Mouse (Mus musculus) spleen, adult 2 months (tissue): Measurements from ENCODE around the gene Polr3e. TPM values are rescaled to one million over a fixed set of nuclear protein-coding genes. Genes with fewer than 3 reads are reported as not detected.

Experiments used
- DNase-seq, 2 experiments: peaks; one replicate each; pipeline versions ENCODE4 v3.0.0 to v3.0.0-alpha.2; 2012 to 2021; ENCODE audit warnings: low spot score in 2 of 2, low read depth in 1 of 2
- H3K27ac ChIP-seq: fragments of 200-500 bp; 2 replicates; pipeline ENCODE4 v1.5.1; 2012; ENCODE audit warnings: low read length, inconsistent platforms; ENCODE audit not compliant: insufficient read depth
- H3K27me3 ChIP-seq: fragments of 200-500 bp; 2 replicates; pipeline ENCODE4 v1.6.1; 2012; ENCODE audit warnings: mild to moderate bottlenecking, moderate library complexity, low read length, inconsistent platforms; ENCODE audit not compliant: control insufficient read depth, insufficient read depth
- H3K36me3 ChIP-seq: fragments of 200-500 bp; 2 replicates; pipeline ENCODE4 v1.6.1; 2012; ENCODE audit warnings: mild to moderate bottlenecking, low read length, inconsistent platforms; ENCODE audit not compliant: control insufficient read depth, insufficient read depth
- H3K4me1 ChIP-seq: fragments of 200-500 bp; 2 replicates; pipeline ENCODE4 v1.6.1; 2011; ENCODE audit warnings: inconsistent platforms; ENCODE audit not compliant: control insufficient read depth, insufficient read depth, insufficient read length
- H3K4me3 ChIP-seq: fragments of 200-500 bp; 2 replicates; pipeline ENCODE4 v1.5.1; 2011; ENCODE audit warnings: mild to moderate bottlenecking, inconsistent platforms; ENCODE audit not compliant: insufficient read depth, insufficient read length; ENCODE audit errors: extremely low read depth
- CTCF ChIP-seq: fragments of 200-500 bp; IDR thresholded peaks from 2 replicates; pipeline ENCODE4 v1.5.1; 2011; ENCODE audit warnings: mild to moderate bottlenecking, inconsistent platforms; ENCODE audit not compliant: insufficient read depth, insufficient read length, insufficient replicate concordance; ENCODE audit errors: extremely low read depth
- POLR2A ChIP-seq: fragments of 200-500 bp; IDR thresholded peaks from 2 replicates; pipeline ENCODE4 v1.6.1; 2011; ENCODE audit warnings: low read depth, low read length, inconsistent platforms
- WGBS: fragments of 180-500 bp; shearing (Covaris S2); methylation state at CpG from one replicate; pipeline ENCODE4 v1.1.7; 2018; 5-methylcytosine and 5-hydroxymethylcytosine counted together
- polyA plus RNA-seq: library from polyadenylated mRNA; depleted of rRNA; stranded (reverse); fragments of >200 nt; gene quantifications from 2 replicates; pipeline ENCODE4 v1.2.3, GENCODE M21; 2012

The Polr3e gene
- polyA plus RNA-seq, 1 experiment, result 14.2 TPM

GRCm38 (mm10) chr7:120913332-120913731 lies 4.2 kb upstream of the Polr3e start:
- TF ChIP-seq POLR2A (no peak), CTCF (no peak)
- Histone ChIP-seq H3K4me3 (no peak overlapping the region), H3K36me3 (no peaks in the 10 kb centered on the region), H3K27me3 (no peaks in the 10 kb centered on the region), H3K27ac (no peak overlapping the region), H3K4me1 (no peaks in the 10 kb centered on the region)
- no peak for DNase-seq
- WGBS, result 39% methylated on average over 1 of the region's 1 CpGs

DNA sequence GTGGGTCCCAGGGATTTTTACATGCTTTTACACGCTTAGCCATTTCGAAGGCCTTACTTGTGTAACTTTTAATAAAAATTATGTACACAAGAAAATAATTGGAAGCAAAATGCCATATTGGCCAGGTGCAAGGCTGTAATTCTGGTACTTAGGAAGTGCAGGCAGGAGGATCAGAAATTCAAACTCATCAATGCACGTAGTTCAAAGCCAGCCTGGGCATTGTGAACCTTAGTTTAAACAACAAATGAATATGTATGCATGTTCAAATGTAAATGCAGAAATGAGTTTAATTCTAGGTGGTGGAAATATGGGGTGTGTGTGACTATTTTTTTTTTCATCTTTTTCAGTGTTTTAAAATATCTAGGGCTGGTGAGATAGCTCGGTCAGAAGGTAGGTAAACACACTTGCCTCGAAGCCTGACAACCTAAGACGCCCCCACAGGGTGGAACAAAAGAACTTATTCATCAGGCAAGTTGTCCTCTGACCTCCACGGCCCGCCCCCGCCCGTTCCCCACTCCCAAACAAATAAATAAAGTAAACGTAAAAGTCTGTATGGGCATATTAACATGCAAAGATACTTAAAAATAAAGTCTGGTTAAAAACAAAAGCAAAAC lies 1.2 kb upstream of the Polr3e start:
- Histone ChIP-seq H3K4me3 (no peak overlapping the region), H3K27ac (no peak overlapping the region), H3K36me3 (no peaks in the 10 kb centered on the region), H3K4me1 (no peaks in the 10 kb centered on the region), H3K27me3 (no peaks in the 10 kb centered on the region)
- DNase-seq, result no peak
- no peak for TF ChIP-seq POLR2A
- TF ChIP-seq CTCF, result no peak
- 70% methylated on average over 11 of the region's 11 CpGs for WGBS

- 3% methylated on average over 12 of the region's 12 CpGs for WGBS
- Histone ChIP-seq H3K27me3 (no peaks in the 10 kb centered on the region), H3K36me3 (no peaks in the 10 kb centered on the region), H3K4me3 (peak overlapping the region; percentile 83), H3K27ac (no peak overlapping the region), H3K4me1 (no peaks in the 10 kb centered on the region)
- TF ChIP-seq POLR2A (no peak), CTCF (no peak)
- DNase-seq, result no peak
These were observed 309 bp upstream of the Polr3e start for GRCm38 (mm10) chr7:120917279-120917591.

DNA sequence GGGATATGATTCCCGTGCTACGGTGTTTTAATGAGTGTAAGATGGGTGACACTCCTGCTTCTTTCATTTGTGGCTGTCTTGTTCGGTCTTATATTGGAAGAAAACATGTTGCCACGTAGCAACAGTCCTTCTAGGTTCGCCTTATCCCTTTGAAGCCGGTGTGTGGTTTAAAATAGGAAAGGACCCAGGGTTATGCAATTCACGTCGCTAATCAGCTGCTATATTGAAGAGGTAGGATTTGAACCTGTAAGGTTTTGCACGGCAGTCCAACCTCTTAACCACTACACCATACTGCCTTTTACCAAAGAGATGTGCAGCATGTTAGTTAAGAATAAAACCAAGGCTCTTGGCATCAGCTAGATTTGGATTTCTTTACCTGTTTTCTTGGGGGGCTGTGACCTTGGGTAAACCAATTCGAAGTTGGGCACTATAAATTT lies 1.0 kb downstream of the Polr3e start:
- Histone ChIP-seq H3K4me1 (no peaks in the 10 kb centered on the region), H3K36me3 (no peaks in the 10 kb centered on the region), H3K27me3 (no peaks in the 10 kb centered on the region), H3K4me3 (peak overlapping the region; percentile 83), H3K27ac (peak overlapping the region; percentile 72)
- 3% methylated on average over 10 of the region's 10 CpGs for WGBS
- DNase-seq, result peak; percentile 63 to 88
- TF ChIP-seq POLR2A (no peak), CTCF (no peak)

DNA sequence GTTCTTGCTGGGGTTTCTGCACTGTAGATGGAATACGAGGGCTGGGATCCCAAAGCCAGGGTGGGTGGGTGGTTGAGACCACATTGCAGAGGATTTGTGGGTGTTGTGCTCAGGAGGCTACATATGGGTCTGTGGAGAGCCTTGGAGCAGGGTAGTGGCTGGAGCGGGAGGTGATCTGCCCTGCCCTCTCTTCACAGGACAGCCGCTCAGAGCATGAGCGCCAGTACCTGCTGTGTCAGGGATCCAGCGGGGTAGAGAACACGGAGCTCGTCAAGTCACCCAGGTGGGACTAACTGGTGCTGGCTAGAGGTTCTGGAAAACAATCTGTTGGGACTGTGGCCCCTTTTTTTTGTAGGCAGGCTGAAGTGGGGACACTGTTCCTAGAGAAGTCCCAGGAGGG lies 15.6 kb downstream of the Polr3e start:
- H3K27me3 ChIP-seq, result no peaks in the 10 kb centered on the region
- DNase-seq, result no peak
- no peak overlapping the region for H3K4me3 ChIP-seq
- 96% methylated on average over 7 of the region's 7 CpGs for WGBS
- H3K36me3 ChIP-seq, result peaks cover 51% of the 10 kb centered on the region
- no peaks in the 10 kb centered on the region for H3K4me1 ChIP-seq
- TF ChIP-seq CTCF (no peak), POLR2A (no peak)
- no peak overlapping the region for H3K27ac ChIP-seq

- no peak overlapping the region for H3K4me3 ChIP-seq
- 91% methylated on average over 5 of the region's 5 CpGs for WGBS
- no peaks in the 10 kb centered on the region for H3K27me3 ChIP-seq
- DNase-seq, result no peak
- no peak overlapping the region for H3K27ac ChIP-seq
- H3K4me1 ChIP-seq, result no peaks in the 10 kb centered on the region
- peaks cover 49% of the 10 kb centered on the region for H3K36me3 ChIP-seq
- TF ChIP-seq CTCF, result no peak
- no peak for TF ChIP-seq POLR2A
These were observed 16.2 kb downstream of the Polr3e start for GRCm38 (mm10) chr7:120933680-120934195.

- H3K27me3 ChIP-seq, result no peaks in the 10 kb centered on the region
- DNase-seq, result peak in 1 of 2 experiments; percentile 36
- TF ChIP-seq CTCF (peak; percentile 76; the same call in 1 of the 2 replicates), POLR2A (no peak)
- no peaks in the 10 kb centered on the region for H3K4me1 ChIP-seq
- 66% methylated on average over 5 of the region's 5 CpGs for WGBS
- no peak overlapping the region for H3K4me3 ChIP-seq
- peaks cover 46% of the 10 kb centered on the region for H3K36me3 ChIP-seq
- H3K27ac ChIP-seq, result no peak overlapping the region
These were observed 17.2 kb downstream of the Polr3e start for GRCm38 (mm10) chr7:120934716-120935115.
